Mouse (Mus musculus) liver, embryonic 14.5 days (tissue): ENCODE results near the gene 2310022A10Rik. TPM values are rescaled to one million over a fixed set of nuclear protein-coding genes. Genes with fewer than 3 reads are reported as not detected.
A peak's percentile ranks its signal among the peaks of the same experiment; 100 is the strongest.

Experiments
- ATAC-seq: fragments of 200-750 bp; cut with Nextera tagmentation; 2 replicates; pipeline ENCODE4 v1.8.0; 2017; ENCODE audit warnings: moderate number of reproducible peaks, mild to moderate bottlenecking, moderate library complexity; ENCODE audit not compliant: insufficient read depth
- DNase-seq, 3 experiments: peaks; one replicate each; pipeline ENCODE4 v3.0.0-alpha.2; 2012 to 2013; ENCODE audit warnings: low read depth in 3 of 3, low spot score in 3 of 3
- H3K27ac ChIP-seq: fragments of 300-500 bp; sonication (generic); 2 replicates; pipeline ENCODE4 v1.5.1; 2014; ENCODE audit warnings: moderate library complexity, mild to moderate bottlenecking, control low read depth, inconsistent platforms
- H3K27me3 ChIP-seq: fragments of 300-500 bp; sonication (generic); 2 replicates; pipeline ENCODE4 v1.6.1; 2014; ENCODE audit warnings: mild to moderate bottlenecking, low read length, moderate library complexity; ENCODE audit not compliant: control insufficient read depth, insufficient read depth
- H3K36me3 ChIP-seq: fragments of 300-500 bp; sonication (generic); replicated peaks from 2 replicates; pipeline ENCODE4 v1.6.1; 2014; ENCODE audit warnings: low read depth; ENCODE audit not compliant: control insufficient read depth, insufficient read depth
- H3K4me1 ChIP-seq, 2 experiments: fragments of 200-500 bp in 1 of 2; fragments of 300-500 bp in 1 of 2; sonication (generic) in 1 of 2; replicated peaks; 2 replicates each; pipeline ENCODE4 v1.6.1; 2012 to 2014; ENCODE audit warnings: antibody characterized with exemption in 1 of 2, inconsistent platforms in 1 of 2, low read length in 1 of 2; ENCODE audit not compliant: control insufficient read depth in 2 of 2, insufficient read depth in 2 of 2
- H3K4me2 ChIP-seq: fragments of 300-500 bp; sonication (generic); 2 replicates; pipeline ENCODE4 v1.6.1; 2014; ENCODE audit warnings: low read depth, mild to moderate bottlenecking, control low read depth, moderate library complexity
- H3K4me3 ChIP-seq, 2 experiments: fragments of 200-500 bp in 1 of 2; fragments of 300-500 bp in 1 of 2; sonication (generic) in 1 of 2; 2 replicates each; pipeline ENCODE4 v1.5.1; 2012 to 2014; ENCODE audit warnings: low read depth in 2 of 2, low read length in 2 of 2, mild to moderate bottlenecking in 2 of 2, control low read depth in 1 of 2, inconsistent platforms in 1 of 2, moderate library complexity in 1 of 2; ENCODE audit not compliant: insufficient read depth in 1 of 2
- H3K9ac ChIP-seq: fragments of 300-500 bp; sonication (generic); replicated peaks from 2 replicates; pipeline ENCODE4 v1.6.1; 2014; ENCODE audit warnings: mild to moderate bottlenecking, control low read depth, moderate library complexity
- H3K9me3 ChIP-seq: fragments of 300-500 bp; sonication (generic); 2 replicates; pipeline ENCODE4 v1.6.1; 2016; ENCODE audit warnings: low read length, mixed read lengths; ENCODE audit not compliant: control insufficient read depth
- CTCF ChIP-seq: IDR thresholded peaks from 2 replicates; pipeline ENCODE4 v1.5.1; 2016; ENCODE audit warnings: antibody characterized with exemption, low read depth, control low read depth
- EP300 ChIP-seq: IDR thresholded peaks from 2 replicates; pipeline ENCODE4 v1.6.1; 2016; ENCODE audit warnings: antibody characterized with exemption, low read depth
- WGBS: fragments of 180-500 bp; shearing (Covaris S2); extraction: QIAGEN DNeasy Blood & Tissue Kit; methylation state at CpG from one replicate; pipeline ENCODE4 v1.1.7; 2014; ENCODE audit not compliant: insufficient replicate concordance; 5-methylcytosine and 5-hydroxymethylcytosine counted together
- polyA plus RNA-seq, 2 experiments: library from polyadenylated mRNA; depleted of rRNA in 1 of 2; stranded (reverse) in 1 of 2; unstranded in 1 of 2; fragments of >200 nt; fragmentation: Nextera tagmentation in 1 of 2; extraction: Ambion mirVana in 1 of 2; gene quantifications; 2 replicates each; pipeline versions ENCODE4 v1.2.1 to v1.2.3; 2012 to 2014

The 2310022A10Rik gene
- polyA plus RNA-seq, 2 experiments, result 12.7 to 13.8 TPM

DNA sequence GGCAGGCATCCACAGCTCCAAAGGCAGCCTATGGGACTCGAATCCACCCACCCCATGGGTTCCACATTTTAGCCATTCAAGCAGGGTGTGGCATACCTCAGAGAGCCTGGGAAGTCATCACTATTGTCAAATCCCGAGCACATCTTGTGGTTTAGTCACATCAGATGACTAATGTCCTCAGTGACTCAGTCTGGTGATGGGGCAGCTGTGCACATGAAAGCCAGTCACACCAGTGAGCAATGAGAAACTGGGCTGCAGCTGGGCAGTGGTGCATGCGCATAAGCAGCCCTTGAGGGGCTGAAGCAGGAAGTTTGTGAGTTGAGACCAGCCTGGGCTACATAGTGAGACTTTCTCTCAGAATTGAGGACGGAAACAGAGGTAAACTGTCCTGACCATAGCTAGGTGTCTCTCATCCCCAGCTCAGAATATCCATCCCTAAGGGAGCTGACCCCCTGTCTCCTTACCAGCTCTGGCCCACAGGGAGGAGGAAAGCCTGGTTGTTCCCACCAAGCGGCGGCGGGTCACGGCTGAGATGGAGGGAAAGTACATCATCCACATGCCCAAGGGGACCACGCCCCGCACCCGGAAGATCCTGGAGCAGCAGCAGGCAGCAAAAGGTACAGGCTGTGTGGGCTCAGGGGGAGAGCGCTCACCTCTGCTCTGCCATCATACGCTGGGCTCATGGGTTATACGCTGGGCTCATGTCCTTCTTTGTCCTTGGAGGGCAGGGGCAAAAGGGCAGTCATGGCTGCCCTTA lies 21.3 kb downstream of the 2310022A10Rik start:
- H3K4me3 ChIP-seq, result no peak overlapping the region
- no peak for DNase-seq

DNA sequence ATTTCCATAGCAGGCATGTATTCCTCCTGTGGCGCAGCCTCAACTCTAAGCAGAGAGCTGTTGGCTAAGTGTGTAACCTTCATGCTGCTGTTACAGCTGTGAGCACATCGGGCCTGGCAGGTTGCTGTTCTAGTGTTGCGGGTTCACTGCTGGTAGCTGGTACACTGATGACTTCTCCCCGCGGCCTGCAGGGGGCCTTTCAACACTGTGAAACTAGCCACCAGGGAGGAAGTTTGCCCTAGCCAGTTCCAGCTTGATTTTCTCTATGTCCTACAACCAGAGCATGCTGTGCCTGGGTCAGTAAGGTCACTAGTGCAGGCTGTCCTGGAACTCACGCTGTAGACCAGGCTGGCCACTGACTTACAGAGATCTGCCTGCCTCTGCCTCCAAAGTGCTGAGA lies 23.9 kb downstream of the 2310022A10Rik start:
- no peaks in the 10 kb centered on the region for H3K4me1 ChIP-seq
- H3K9ac ChIP-seq, result no peak overlapping the region
- 56% methylated on average over 6 of the region's 6 CpGs for WGBS
- DNase-seq (no peak), ATAC-seq (0 out of 2 replicates have a peak, but pooled peaks have one; percentile 39)
- H3K4me2 ChIP-seq, result no peak overlapping the region
- TF ChIP-seq EP300 (no peak), CTCF (peak; percentile 81)
- H3K4me3 ChIP-seq, result no peak overlapping the region
- H3K27ac ChIP-seq, result no peak overlapping the region
- peaks cover 42% of the 10 kb centered on the region for H3K36me3 ChIP-seq
- no peaks in the 10 kb centered on the region for H3K27me3 ChIP-seq
- H3K9me3 ChIP-seq, result no peaks in the 10 kb centered on the region

More for the DNA sequence above, 21.3 kb downstream of the 2310022A10Rik start:
- Histone ChIP-seq H3K9ac (no peak overlapping the region), H3K27ac (no peak overlapping the region), H3K9me3 (no peaks in the 10 kb centered on the region), H3K4me1 (no peaks in the 10 kb centered on the region), H3K27me3 (no peaks in the 10 kb centered on the region), H3K4me2 (no peak overlapping the region), H3K36me3 (peaks cover 34% of the 10 kb centered on the region)
- ATAC-seq, result no peak
- TF ChIP-seq EP300 (no peak), CTCF (no peak)
- WGBS, result 88% methylated on average over 14 of the region's 14 CpGs

DNA sequence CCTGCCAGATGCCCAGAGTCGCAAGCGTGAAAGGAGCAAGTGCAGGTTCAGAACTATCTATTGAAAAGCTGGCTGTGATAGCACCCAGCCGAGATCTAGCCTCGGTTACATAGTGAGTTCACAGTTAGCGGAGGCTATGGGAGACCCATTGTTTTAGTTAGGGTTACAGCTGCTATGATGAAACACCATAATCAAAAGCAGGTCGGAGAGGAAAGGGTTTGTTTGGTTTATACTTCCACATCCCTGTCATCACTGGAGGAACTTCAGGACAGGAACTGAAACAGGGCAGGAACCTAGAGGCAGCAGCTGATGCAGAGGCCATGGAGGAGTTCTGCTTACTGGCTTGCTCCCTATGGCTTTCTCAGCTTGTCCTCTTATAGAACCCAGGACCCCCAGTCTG lies 24.6 kb downstream of the 2310022A10Rik start:
- DNase-seq (no peak), ATAC-seq (no peak)
- H3K36me3 ChIP-seq, result peaks cover 40% of the 10 kb centered on the region
- no peak overlapping the region for H3K27ac ChIP-seq
- no peaks in the 10 kb centered on the region for H3K27me3 ChIP-seq
- no peak overlapping the region for H3K9ac ChIP-seq
- no peak for TF ChIP-seq EP300
- no peak for TF ChIP-seq CTCF
- H3K4me1 ChIP-seq, result no peaks in the 10 kb centered on the region
- no peak overlapping the region for H3K4me3 ChIP-seq
- H3K9me3 ChIP-seq, result no peaks in the 10 kb centered on the region
- WGBS, result 79% methylated on average over 6 of the region's 6 CpGs
- no peak overlapping the region for H3K4me2 ChIP-seq

- 85% methylated on average over 7 of the region's 7 CpGs for WGBS
- no peaks in the 10 kb centered on the region for H3K4me1 ChIP-seq
- H3K27me3 ChIP-seq, result no peaks in the 10 kb centered on the region
- H3K36me3 ChIP-seq, result peaks cover 43% of the 10 kb centered on the region
- no peaks in the 10 kb centered on the region for H3K9me3 ChIP-seq
- H3K27ac ChIP-seq, result no peak overlapping the region
- no peak overlapping the region for H3K4me2 ChIP-seq
- H3K4me3 ChIP-seq, result no peak overlapping the region
- H3K9ac ChIP-seq, result no peak overlapping the region
- ATAC-seq, result no peak
- DNase-seq, result no peak
- TF ChIP-seq EP300 (no peak), CTCF (no peak)
Measured at GRCm38 (mm10) chr7:27578465-27578864, 25.4 kb downstream of the 2310022A10Rik start.

DNA sequence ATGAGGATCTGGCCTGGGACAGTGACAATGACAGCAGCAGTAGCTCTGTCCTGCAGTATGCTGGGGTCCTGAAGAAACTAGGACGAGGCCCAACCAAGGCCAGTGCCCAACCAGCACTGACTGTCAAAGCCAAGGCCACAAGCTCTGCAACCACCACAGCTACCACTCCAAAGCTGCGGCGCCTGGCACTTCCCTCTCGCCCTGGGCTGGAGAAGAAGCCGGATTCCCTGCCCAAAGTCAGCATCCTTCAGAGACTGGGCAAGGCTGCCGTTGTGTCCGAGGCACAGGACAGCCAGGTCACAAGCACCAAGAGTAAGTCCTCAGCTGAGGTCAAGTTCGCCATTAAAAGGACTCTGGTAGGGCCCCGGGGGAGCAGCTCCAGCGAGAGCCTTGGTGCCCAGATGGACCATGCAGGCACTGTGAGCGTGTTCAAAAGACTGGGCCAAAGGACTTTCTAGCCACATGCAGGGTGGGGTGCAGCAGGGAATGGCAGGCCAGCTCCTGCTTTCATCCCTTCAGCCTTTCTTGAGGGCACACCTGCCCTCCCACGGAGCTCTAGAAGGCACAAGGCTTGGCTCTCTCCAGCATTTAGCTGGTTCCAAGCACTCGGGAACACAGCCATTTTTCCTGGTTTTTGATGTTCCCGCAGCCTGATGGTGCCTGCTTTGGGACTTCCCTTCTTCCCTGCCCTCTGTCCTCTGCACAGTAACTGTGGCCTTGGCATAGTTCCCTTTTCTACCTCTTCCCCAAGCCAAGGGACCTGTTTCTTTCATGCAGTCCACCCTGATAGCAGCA lies 27.5 kb downstream of the 2310022A10Rik start:
- ATAC-seq, result no peak
- DNase-seq, result no peak

More for the DNA sequence above, 27.5 kb downstream of the 2310022A10Rik start:
- Histone ChIP-seq H3K9ac (no peak overlapping the region), H3K27ac (no peak overlapping the region), H3K4me2 (no peak overlapping the region), H3K4me1 (no peaks in the 10 kb centered on the region), H3K4me3 (no peak overlapping the region), H3K9me3 (no peaks in the 10 kb centered on the region), H3K36me3 (peaks cover 31% of the 10 kb centered on the region), H3K27me3 (no peaks in the 10 kb centered on the region)
- WGBS, result 84% methylated on average over 14 of the region's 14 CpGs
- no peak for TF ChIP-seq EP300
- TF ChIP-seq CTCF, result no peak
